In the genomic region with DNA sequence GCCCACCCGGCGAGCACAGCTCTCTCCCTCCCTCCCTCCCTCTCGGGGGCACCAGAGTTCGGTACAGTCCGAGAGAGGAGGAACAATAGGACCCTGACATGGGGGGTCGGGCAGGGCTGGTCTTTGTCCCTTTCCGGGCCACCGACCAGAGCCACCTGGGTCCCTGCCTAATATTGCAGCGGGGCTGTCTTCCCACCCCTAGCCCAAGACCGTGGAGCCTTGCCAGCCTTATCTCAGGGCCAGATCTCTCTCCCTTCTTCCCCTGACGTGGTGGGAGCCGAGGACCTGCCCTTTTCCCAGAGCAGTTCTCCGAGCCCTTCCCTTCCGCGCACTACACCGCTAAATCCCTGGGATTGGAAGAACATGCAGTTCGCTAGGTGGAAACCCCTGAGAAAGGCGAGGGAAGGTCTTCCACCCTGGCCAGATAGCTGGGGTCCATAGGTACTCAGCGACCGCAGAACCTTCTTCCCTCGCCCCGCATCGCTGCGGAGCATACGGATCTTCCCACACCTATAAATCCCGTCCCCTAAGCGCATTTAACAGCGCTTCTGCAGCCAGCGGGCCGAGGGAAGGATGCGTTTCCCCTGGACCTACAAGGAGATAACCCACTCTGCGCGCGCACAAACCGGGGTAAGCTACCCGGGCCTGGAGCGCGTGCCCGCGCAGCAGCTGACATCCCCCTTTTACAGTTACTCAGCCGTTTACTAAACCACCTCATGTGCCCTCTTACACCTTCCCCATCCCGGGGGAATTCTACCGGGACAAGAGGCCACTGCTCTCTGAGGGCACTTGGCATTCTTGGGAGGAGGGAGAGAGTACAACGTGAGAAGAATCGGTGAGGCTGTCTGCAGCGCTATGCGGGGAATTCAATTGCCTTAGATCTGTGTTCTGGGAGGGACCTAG, we compare ENCODE assay signal across 8 mouse cellular contexts. TPM values are rescaled to one million over a fixed set of nuclear protein-coding genes. Genes with fewer than 3 reads are reported as not detected.
A peak's percentile ranks its signal among the peaks of the same experiment; 100 is the strongest.
DNase-seq lines count a peak whose midpoint lies in the region; ATAC-seq lines count a peak whose summit lies in the region.

No protein-coding gene starts in this region.

- H3K9me3 ChIP-seq in embryonic facial prominence, embryonic 13.5 days = no peaks in the 10 kb centered on the region
- H3K9me3 ChIP-seq in hindbrain, embryonic 10.5 days = no peaks in the 10 kb centered on the region

- H3K4me2 ChIP-seq in embryonic facial prominence, embryonic 13.5 days = peak overlapping the region; percentile 97

- peak overlapping the region; percentile 86 for H3K27ac ChIP-seq in embryonic facial prominence, embryonic 13.5 days
- H3K27ac ChIP-seq in hindbrain, embryonic 10.5 days = peak overlapping the region; percentile 97

- under 1% methylated on average over 44 of the region's 47 CpGs for WGBS in embryonic facial prominence, embryonic 13.5 days
- WGBS in hindbrain, embryonic 10.5 days = under 1% methylated on average over 47 of the region's 47 CpGs

- H3K9ac ChIP-seq in embryonic facial prominence, embryonic 13.5 days = peak overlapping the region; percentile 78

- peak; percentile 33 for DNase-seq in CD4-positive helper T cell, adult 2 months (ENCODE audit: low read depth, low spot score)
- peak; percentile 45 for DNase-seq in adrenal gland, adult 8-10 months
- peak; percentile 66 for DNase-seq in hindbrain, embryonic 10.5 days (ENCODE audit: low spot score)
- peak; percentile 61 to 69 for DNase-seq in layer of hippocampus, postnatal 10 days (ENCODE audit: low spot score in 2 of 2)
- DNase-seq in lung, postnatal 14 days = peak; percentile 52
- peak; percentile 60 for DNase-seq in right cerebral cortex, postnatal 14 days
- DNase-seq in spleen, postnatal 14 days (ENCODE audit: low spot score in 2 of 2) = no peak

- 0 out of 2 replicates have a peak, but pooled peaks cover 4% of the 10 kb centered on the region for H3K36me3 ChIP-seq in embryonic facial prominence, embryonic 13.5 days
- peaks cover 12% of the 10 kb centered on the region for H3K36me3 ChIP-seq in hindbrain, embryonic 10.5 days

- H3K4me3 ChIP-seq in embryonic facial prominence, embryonic 13.5 days = peak overlapping the region; percentile 66
- peak overlapping the region; percentile 91 for H3K4me3 ChIP-seq in hindbrain, embryonic 10.5 days

- ATAC-seq in embryonic facial prominence, embryonic 13.5 days (ENCODE audit: insufficient number of reproducible peaks, insufficient read depth, low FRiP score, low TSS enrichment, low read depth) = peak; percentile 16

- no peaks in the 10 kb centered on the region for H3K27me3 ChIP-seq in embryonic facial prominence, embryonic 13.5 days
- H3K27me3 ChIP-seq in hindbrain, embryonic 10.5 days (ENCODE audit: insufficient read depth, poor library complexity, severe bottlenecking) = no peaks in the 10 kb centered on the region; the same call in 1 of the 2 replicates

- peaks cover 61% of the 10 kb centered on the region for H3K4me1 ChIP-seq in embryonic facial prominence, embryonic 13.5 days
- H3K4me1 ChIP-seq in hindbrain, embryonic 10.5 days (replicated peaks) = peaks cover 84% of the 10 kb centered on the region

RNA-seq across cellular contexts. Expression of a gene that starts 0.9 kb away (rescaled TPM):
- 10 to 100 TPM; 24.6 to 36.3 (median 29.0) TPM for total RNA-seq in adrenal gland, adult 8-10 months (2022)
- 6.3 and 6.6 TPM in 2 replicates for polyA plus RNA-seq in embryonic facial prominence, embryonic 13.5 days (2015; fragmentation: Nextera tagmentation; extraction: Ambion mirVana)
- 14.3 and 16.0 TPM in 2 replicates for polyA plus RNA-seq in hindbrain, embryonic 10.5 days (2016; fragmentation: Nextera tagmentation; extraction: Ambion mirVana)
- total RNA-seq in layer of hippocampus, postnatal 10 days (2021) = 10 to 100 TPM; 58.6 to 62.9 TPM

RNA-seq across cellular contexts. Expression of a gene that starts 29.9 kb away (rescaled TPM):
- 1 to 10 TPM in 3 of 4 experiments, under 1 TPM in 1; 0.81 to 1.9 (median 1.5) TPM for total RNA-seq in adrenal gland, adult 8-10 months (2022)
- polyA plus RNA-seq in embryonic facial prominence, embryonic 13.5 days (2015; fragmentation: Nextera tagmentation; extraction: Ambion mirVana) = 0.44 and 0.69 TPM in 2 replicates
- polyA plus RNA-seq in hindbrain, embryonic 10.5 days (2016; fragmentation: Nextera tagmentation; extraction: Ambion mirVana) = 3.0 and 3.2 TPM in 2 replicates
- 1 to 10 TPM; 6.3 to 7.4 TPM for total RNA-seq in layer of hippocampus, postnatal 10 days (2021)

RNA-seq across cellular contexts. Expression of a gene that starts 58.0 kb away (rescaled TPM):
- 1 to 10 TPM; 2.1 to 7.3 (median 4.7) TPM for total RNA-seq in adrenal gland, adult 8-10 months (2022)
- polyA plus RNA-seq in embryonic facial prominence, embryonic 13.5 days (2015; fragmentation: Nextera tagmentation; extraction: Ambion mirVana) = 8.0 and 9.1 TPM in 2 replicates
- 17.8 and 19.1 TPM in 2 replicates for polyA plus RNA-seq in hindbrain, embryonic 10.5 days (2016; fragmentation: Nextera tagmentation; extraction: Ambion mirVana)
- total RNA-seq in layer of hippocampus, postnatal 10 days (2021) = 100 to 1,000 TPM in 1 of 2 experiments, 10 to 100 TPM in 1; 89.7 to 103 TPM

Comparison
In these comparisons a context has a peak if more than half of its experiments do, and no peak if none do; other contexts are left out.
1. DNase-seq: peak in CD4-positive helper T cell, adult 2 months (single experiment), adrenal gland, adult 8-10 months (single experiment), hindbrain, embryonic 10.5 days (single experiment), layer of hippocampus, postnatal 10 days (2 of 2), lung, postnatal 14 days (single experiment) and right cerebral cortex, postnatal 14 days (single experiment); none in spleen, postnatal 14 days (0 of 2).
2. RNA of a gene that starts 58.0 kb away (total RNA-seq): 89.7 to 103 TPM in layer of hippocampus, postnatal 10 days; 2.1 to 7.3 TPM in adrenal gland, adult 8-10 months; every median in the first group is over 10 times any median in the second.